Mouse (Mus musculus) right cerebral cortex, postnatal 14 days (tissue): ENCODE measurements around the gene Rer1.

ENCODE experiments used
- DNase-seq: peaks from one replicate; pipeline ENCODE4 v3.0.0; 2022

Rer1 gene

GRCm38 (mm10) chr4:155086108-155087024 is at the start of gene Rer1, which contains the start of gene Morn1:
Gene Rer1 (minus strand): TSS chr4:155086382.
Gene Morn1 (plus strand): TSS chr4:155086577.
- DNase-seq, result peak; percentile 100

- DNase-seq, result no peak
Measured at GRCm38 (mm10) chr4:155134686-155135172, 48.5 kb upstream of the Rer1 start.

DNA sequence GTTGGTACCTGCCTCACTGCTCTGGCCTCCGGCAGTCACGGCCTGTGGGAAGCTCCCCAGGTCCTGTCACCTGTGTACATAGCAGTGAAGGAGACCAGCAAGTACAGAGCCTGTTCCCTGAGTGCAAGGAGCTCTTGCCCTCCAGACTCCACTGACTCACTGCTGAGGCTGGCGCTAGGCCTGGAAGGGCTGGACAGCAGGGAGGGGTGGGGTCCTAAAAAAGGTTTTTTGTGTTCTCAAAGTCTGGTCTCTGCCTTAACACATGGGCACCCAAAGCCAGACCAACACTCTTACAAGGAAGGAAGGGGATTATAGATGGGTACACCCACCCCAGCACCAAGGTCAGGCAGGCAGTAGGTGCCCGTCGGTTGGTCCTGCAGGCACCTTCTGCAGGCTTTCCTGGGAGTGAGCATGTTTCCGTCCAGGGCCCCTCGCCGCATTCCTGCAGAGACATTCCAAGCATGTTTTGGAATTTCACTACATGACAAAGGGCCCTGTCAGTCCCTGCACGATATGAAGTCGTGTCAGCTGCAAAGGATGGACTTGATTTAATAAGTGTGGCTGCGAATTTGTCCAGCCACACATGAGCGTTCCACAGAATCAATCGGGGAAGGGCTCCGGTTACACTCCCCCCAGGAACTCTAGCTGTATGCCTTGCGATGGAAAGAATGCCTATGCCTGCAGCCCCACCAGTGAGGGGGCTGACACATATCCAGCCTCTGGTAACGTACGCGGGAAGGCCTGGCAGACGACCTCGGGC is 47.7 kb upstream of the Rer1 start:
- no peak for DNase-seq

DNA sequence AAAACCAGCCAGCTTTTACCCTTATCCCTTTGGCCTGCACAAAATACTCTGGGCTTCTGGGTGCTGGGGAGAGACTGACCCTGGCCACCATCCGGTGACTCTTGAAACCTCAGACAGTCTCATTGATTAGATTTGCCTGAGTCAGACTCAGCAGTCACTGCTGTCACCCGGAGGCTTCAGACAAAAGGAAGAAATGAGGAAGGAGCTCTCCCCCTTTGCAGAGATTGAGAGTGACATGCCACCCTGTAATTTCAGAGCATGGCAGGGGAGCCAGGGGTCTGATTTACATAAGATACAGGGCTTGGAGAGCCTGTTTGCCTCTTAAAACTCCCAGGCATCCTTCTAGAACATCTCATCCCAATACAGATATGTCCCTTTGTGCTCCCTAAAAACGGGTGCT is 47.0 kb upstream of the Rer1 start:
- no peak for DNase-seq

- no peak for DNase-seq
Measured at GRCm38 (mm10) chr4:155130616-155131015, 44.4 kb upstream of the Rer1 start.

- DNase-seq, result peak; percentile 82
Measured at GRCm38 (mm10) chr4:155129996-155130395, 43.8 kb upstream of the Rer1 start.

DNA sequence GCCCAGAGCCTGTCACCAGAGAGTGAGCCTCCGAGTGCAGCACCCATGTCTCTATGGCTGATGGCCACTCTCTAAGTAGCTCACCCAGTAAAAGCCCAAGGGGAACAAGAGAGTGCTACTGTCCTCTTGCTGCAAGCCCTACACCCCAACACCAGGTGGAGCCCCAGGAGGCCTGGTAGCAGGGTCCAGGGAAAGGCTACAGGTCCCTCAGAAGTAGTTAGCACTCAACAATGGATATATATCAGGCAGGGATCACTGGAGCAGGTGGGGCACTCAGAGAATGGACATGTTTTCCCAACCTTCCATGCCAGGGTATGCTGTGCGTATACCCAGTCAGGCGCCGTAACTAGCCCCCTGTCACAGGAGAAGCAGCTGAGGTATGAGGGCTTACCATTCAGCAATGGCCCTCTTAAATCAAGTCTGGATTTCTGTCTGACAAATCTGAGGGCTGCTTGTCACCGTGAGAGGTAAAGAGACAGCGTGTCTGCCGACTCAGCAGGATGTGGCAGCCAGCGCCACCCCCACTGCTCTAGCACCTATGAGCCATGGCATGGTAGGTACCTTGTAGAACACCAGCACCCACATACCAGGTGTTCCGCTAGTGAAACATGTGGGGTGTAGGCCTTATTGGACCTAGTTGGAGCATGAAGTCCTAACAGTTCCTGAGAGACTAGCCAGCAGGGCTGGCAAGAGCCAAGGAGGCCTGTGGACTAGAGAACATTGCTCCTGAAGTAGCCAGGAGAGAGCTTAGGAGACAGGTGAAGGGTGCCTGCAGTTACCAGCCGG is 43.1 kb upstream of the Rer1 start:
- no peak for DNase-seq

DNA sequence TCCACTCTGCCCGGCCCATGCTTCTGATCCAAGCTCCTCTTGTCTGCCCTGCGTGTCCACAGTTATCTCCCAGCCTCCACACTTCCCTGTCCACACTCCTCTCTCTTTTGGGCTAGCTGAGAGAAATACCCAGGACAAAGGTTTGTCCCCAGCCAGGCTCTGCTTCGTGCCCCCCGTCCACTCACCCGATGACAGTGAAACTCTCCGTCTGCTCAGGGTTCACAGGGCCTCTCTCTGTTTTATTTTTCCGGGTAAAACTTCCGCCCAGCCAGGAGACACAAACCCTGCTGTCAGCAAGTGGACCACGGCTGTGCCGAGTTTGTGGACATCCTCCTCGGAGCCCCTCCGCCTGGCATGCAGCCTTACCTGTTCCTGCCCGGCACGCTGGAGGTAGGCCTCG is 42.2 kb upstream of the Rer1 start:
- no peak for DNase-seq

GRCm38 (mm10) chr4:155126602-155127372 is 40.6 kb upstream of the Rer1 start:
- DNase-seq, result no peak

GRCm38 (mm10) chr4:155126194-155126593 is 40.0 kb upstream of the Rer1 start:
- no peak for DNase-seq

GRCm38 (mm10) chr4:155125310-155125709 is 39.1 kb upstream of the Rer1 start:
- no peak for DNase-seq

- no peak for DNase-seq
Measured at GRCm38 (mm10) chr4:155123868-155124534, 37.8 kb upstream of the Rer1 start.

DNA sequence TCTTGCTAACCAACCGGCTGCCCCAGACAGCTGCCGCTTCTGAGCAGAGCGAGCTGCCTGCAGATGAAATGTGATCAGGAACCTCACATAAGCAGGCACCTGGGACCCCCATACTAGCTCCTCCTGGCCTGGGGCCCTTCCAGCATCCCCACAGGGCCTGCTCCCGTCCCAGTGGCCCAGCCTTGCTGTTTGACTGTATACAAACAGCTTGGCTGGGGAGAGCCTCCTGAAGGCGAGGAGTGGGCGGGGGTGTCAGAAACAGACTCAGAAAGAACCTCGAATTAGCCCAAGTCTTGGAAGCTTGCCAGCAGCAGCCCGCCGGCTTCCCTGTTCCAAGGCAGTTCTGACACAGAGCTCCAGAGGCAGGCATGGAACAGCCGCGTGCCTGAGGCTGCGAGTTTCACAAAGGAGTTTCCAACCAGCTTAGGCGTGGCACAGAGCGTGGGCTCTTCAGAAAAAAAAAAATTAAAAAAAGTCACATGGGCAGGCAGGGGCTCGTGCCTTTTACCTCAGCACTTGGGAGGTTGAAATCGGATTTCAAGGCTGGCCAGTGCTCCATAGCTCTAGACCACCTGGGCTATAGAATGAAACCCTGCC is 36.4 kb upstream of the Rer1 start:
- DNase-seq, result peak; percentile 98

GRCm38 (mm10) chr4:155121915-155122443 is 35.8 kb upstream of the Rer1 start:
- no peak for DNase-seq

GRCm38 (mm10) chr4:155121222-155121621 is 35.0 kb upstream of the Rer1 start:
- DNase-seq, result no peak

DNA sequence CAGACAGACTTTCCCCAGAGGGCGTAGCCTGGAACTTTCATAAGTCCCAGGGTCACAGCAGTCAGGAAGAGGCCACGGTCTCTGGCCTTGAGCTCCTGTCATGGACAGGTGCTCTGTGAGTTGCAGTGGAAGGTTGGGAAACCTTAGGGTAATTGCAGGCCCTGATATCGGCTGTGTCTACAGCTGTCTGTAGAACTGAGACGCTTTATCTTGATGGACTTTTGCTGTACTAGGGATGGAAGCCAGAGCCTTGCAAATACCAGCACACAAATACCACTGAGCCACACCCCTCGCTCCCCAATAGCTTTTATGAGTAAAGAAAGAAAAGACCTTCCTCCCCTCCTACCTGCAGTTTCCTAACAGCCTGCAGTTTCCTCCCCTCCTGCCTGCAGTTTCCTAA is 34.4 kb upstream of the Rer1 start:
- no peak for DNase-seq

GRCm38 (mm10) chr4:155120038-155120437 is 33.9 kb upstream of the Rer1 start:
- DNase-seq, result no peak

GRCm38 (mm10) chr4:155118278-155118677 is 32.1 kb upstream of the Rer1 start:
- no peak for DNase-seq

DNA sequence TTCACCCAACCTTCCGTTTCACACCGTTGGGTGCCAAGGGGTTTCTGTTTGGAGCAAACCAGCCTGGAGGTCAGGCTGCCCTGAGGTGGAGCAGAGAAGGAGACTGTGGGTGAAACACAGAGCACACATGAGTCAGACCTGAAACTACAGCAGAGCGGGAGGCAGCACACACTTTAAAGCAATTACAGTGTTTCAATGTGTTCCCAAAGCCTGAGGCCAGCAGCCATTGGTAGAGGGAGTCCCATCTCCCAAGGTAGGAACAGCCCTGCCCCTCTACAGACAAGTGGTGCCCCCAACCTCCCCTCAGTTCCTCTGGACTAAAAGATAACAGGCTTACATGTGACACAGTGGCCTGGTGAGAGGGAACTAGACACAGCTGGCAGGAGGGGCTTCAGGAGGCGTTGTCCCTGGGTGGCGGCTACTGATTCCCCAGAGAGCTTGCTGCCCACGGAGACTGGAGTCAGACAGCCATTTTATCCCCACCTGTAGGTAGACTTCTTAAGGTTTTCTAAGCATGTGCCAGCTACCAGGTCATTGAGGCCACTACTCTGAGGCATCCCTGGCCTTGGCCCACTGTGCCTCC is 31.3 kb upstream of the Rer1 start:
- no peak for DNase-seq

- no peak for DNase-seq
Measured at GRCm38 (mm10) chr4:155116607-155117006, 30.4 kb upstream of the Rer1 start.
